Mouse (Mus musculus) bone marrow, adult 2 months (tissue): ENCODE data around the gene Scn5a.

Experiments
- CTCF ChIP-seq: fragments of 200-500 bp; IDR thresholded peaks from 2 replicates; pipeline ENCODE4 v1.5.1; 2011; ENCODE audit warnings: low read length, control low read depth; ENCODE audit not compliant: control insufficient read depth, insufficient read depth
- POLR2A ChIP-seq: fragments of 200-500 bp; IDR thresholded peaks from 2 replicates; pipeline ENCODE4 v1.6.1; 2011; ENCODE audit warnings: low read depth, mild to moderate bottlenecking, control low read depth, low read length, borderline replicate concordance; ENCODE audit not compliant: control insufficient read depth

- TF ChIP-seq POLR2A = no peak
- no peak for TF ChIP-seq CTCF
These were observed 106.4 kb downstream of the Scn5a start for GRCm38 (mm10) chr9:119472412-119472918.
